Comparison of ENCODE assay signal across 8 mouse cellular contexts in the genomic region with DNA sequence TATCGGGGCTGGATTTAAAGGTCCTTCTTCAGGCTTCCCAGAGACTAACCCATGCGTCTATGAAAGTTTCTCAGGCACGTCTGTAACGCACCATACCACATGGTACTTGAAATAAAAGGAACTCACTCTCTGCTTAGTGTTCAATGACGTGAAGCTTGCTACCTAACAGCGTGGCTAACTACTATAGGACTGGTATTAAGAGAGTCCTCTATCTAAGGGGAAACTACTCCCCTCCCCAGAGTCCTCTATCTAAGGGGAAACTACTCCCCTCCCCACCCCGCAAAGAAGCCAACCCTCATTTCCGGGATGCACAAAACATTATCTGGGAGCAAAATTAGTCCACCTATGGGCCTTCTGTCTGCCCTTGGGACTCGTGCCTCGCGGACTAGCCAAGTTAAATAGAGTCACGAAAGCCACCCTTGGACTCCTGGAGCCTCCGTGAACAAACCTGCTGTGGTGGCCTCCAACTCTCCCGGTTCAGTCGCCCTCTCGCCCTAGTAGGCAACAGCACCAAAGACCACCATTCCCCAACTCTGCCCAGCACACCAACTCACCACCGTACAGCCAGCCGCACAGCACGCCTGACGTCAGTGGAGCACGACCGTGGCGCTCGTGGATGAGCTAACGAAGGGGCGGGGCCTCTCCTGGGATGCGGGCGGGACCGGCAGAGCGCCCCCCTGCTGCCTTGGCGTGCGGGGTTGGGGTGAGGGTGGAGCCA. TPM values are rescaled to one million over a fixed set of nuclear protein-coding genes. Genes with fewer than 3 reads are reported as not detected.
DNase-seq lines count a peak whose midpoint lies in the region; ATAC-seq and TF ChIP-seq lines count a peak whose summit lies in the region.

A gene (minus strand): TSS at position 599 of the 718 bp plus-strand sequence.

- H3K27me3 ChIP-seq in forebrain, embryonic 10.5 days (ENCODE audit: poor library complexity, severe bottlenecking), result no peaks in the 10 kb centered on the region
- 0 out of 2 replicates have a peak, but pooled peaks cover 7% of the 10 kb centered on the region for H3K27me3 ChIP-seq in heart, embryonic 15.5 days
- no peaks in the 10 kb centered on the region for H3K27me3 ChIP-seq in liver, embryonic 14.5 days (ENCODE audit: control insufficient read depth, insufficient read depth, low read length)
- no peaks in the 10 kb centered on the region for H3K27me3 ChIP-seq in neural tube, embryonic 11.5 days (ENCODE audit: control insufficient read depth, insufficient read depth, low read length)
- no peaks in the 10 kb centered on the region for H3K27me3 ChIP-seq in stomach, postnatal 0 days (ENCODE audit: control insufficient read depth, insufficient read depth, low read length)

- peak; percentile 94 for ATAC-seq in CD4-positive, CD25-positive, alpha-beta regulatory T cell, adult 4 months
- peak; percentile 98 for ATAC-seq in heart, embryonic 15.5 days (replicated peaks; ENCODE audit: insufficient number of reproducible peaks, insufficient read depth, low FRiP score, low read depth)
- ATAC-seq in liver, embryonic 14.5 days (ENCODE audit: insufficient read depth), result peak; percentile 97
- ATAC-seq in neural tube, embryonic 11.5 days (ENCODE audit: insufficient read depth, low FRiP score, low TSS enrichment), result peak; percentile 90
- ATAC-seq in stomach, postnatal 0 days (ENCODE audit: low FRiP score, low TSS enrichment), result peak; percentile 98

- TF ChIP-seq EP300 in liver, embryonic 14.5 days (IDR thresholded peaks at IDR 0.05; ENCODE audit: low read depth), result no peak
- TF ChIP-seq EP300 in stomach, postnatal 0 days (optimal IDR thresholded peaks at IDR 0.05), result no peak

- H3K9ac ChIP-seq in heart, embryonic 15.5 days, result peak within 1 kb of the TSS; percentile 81
- peak within 1 kb of the TSS; percentile 84 for H3K9ac ChIP-seq in liver, embryonic 14.5 days (replicated peaks)
- peak within 1 kb of the TSS; percentile 62 for H3K9ac ChIP-seq in neural tube, embryonic 11.5 days (ENCODE audit: low read length)
- H3K9ac ChIP-seq in stomach, postnatal 0 days (ENCODE audit: low read length), result peak within 1 kb of the TSS; percentile 77

- H3K4me2 ChIP-seq in heart, embryonic 15.5 days, result peak within 1 kb of the TSS; percentile 64
- H3K4me2 ChIP-seq in liver, embryonic 14.5 days (ENCODE audit: low read depth), result peak within 1 kb of the TSS; percentile 92
- peak within 1 kb of the TSS; percentile 57 for H3K4me2 ChIP-seq in neural tube, embryonic 11.5 days (ENCODE audit: low read depth)
- peak within 1 kb of the TSS; percentile 77 for H3K4me2 ChIP-seq in stomach, postnatal 0 days (replicated peaks; ENCODE audit: low read depth)

- H3K36me3 ChIP-seq in forebrain, embryonic 10.5 days (replicated peaks), result peaks cover 15% of the 10 kb centered on the region
- H3K36me3 ChIP-seq in heart, embryonic 15.5 days, result peaks cover 7% of the 10 kb centered on the region; the same call in 1 of the 2 replicates
- H3K36me3 ChIP-seq in liver, embryonic 14.5 days (replicated peaks; ENCODE audit: control insufficient read depth, insufficient read depth, low read depth), result peaks cover 6% of the 10 kb centered on the region; the same call in 1 of the 2 replicates
- H3K36me3 ChIP-seq in neural tube, embryonic 11.5 days (ENCODE audit: control insufficient read depth, insufficient read depth, low read length), result no peaks in the 10 kb centered on the region
- H3K36me3 ChIP-seq in stomach, postnatal 0 days (ENCODE audit: control insufficient read depth, insufficient read depth, low read length), result peaks cover 2% of the 10 kb centered on the region; the same call in 1 of the 2 replicates

- DNase-seq in c-Kit-negative CD71-positive TER-119-positive erythroid progenitor cells, embryonic 14.5 days (ENCODE audit: low read depth, low spot score), result peak; percentile 90
- DNase-seq in forebrain, embryonic 10.5 days (ENCODE audit: extremely low spot score, low spot score), result peak; percentile 97
- peak; percentile 98 for DNase-seq in kidney, postnatal 25 days
- peak; percentile 91 to 93 (median 93) for DNase-seq in liver, embryonic 14.5 days (ENCODE audit: low read depth in 3 of 3, low spot score in 3 of 3)
- peak; percentile 97 for DNase-seq in neural tube, embryonic 11.5 days (ENCODE audit: low spot score)
- peak; percentile 99 for DNase-seq in stomach, postnatal 0 days (ENCODE audit: low spot score)

- TF ChIP-seq CTCF in liver, embryonic 14.5 days (IDR thresholded peaks at IDR 0.05; ENCODE audit: low read depth), result peak; percentile 93
- TF ChIP-seq CTCF in stomach, postnatal 0 days (IDR thresholded peaks at IDR 0.05; ENCODE audit: low read depth), result peak; percentile 77

- no peaks in the 10 kb centered on the region for H3K9me3 ChIP-seq in forebrain, embryonic 10.5 days
- no peaks in the 10 kb centered on the region for H3K9me3 ChIP-seq in heart, embryonic 15.5 days (replicated peaks)
- no peaks in the 10 kb centered on the region for H3K9me3 ChIP-seq in liver, embryonic 14.5 days (ENCODE audit: control insufficient read depth, low read length)
- no peaks in the 10 kb centered on the region for H3K9me3 ChIP-seq in neural tube, embryonic 11.5 days (ENCODE audit: control insufficient read depth, low read length)
- no peaks in the 10 kb centered on the region for H3K9me3 ChIP-seq in stomach, postnatal 0 days (ENCODE audit: control insufficient read depth, low read length)

- WGBS in forebrain, embryonic 10.5 days, result 2% methylated on average over 32 of the region's 32 CpGs
- 1% methylated on average over 32 of the region's 32 CpGs for WGBS in heart, embryonic 15.5 days
- WGBS in liver, embryonic 14.5 days (ENCODE audit: insufficient replicate concordance), result under 1% methylated on average over 32 of the region's 32 CpGs
- 1% methylated on average over 32 of the region's 32 CpGs for WGBS in neural tube, embryonic 11.5 days
- WGBS in stomach, postnatal 0 days, result 1% methylated on average over 31 of the region's 32 CpGs

- H3K4me3 ChIP-seq in forebrain, embryonic 10.5 days, result peak within 1 kb of the TSS; percentile 87
- H3K4me3 ChIP-seq in heart, embryonic 15.5 days, result peak within 1 kb of the TSS; percentile 83
- peak within 1 kb of the TSS; percentile 73 to 92 for H3K4me3 ChIP-seq in liver, embryonic 14.5 days (ENCODE audit: insufficient read depth in 1 of 2, low read depth in 2 of 2, low read length in 2 of 2)
- peak within 1 kb of the TSS; percentile 54 for H3K4me3 ChIP-seq in neural tube, embryonic 11.5 days (ENCODE audit: low read depth, low read length)
- H3K4me3 ChIP-seq in stomach, postnatal 0 days (ENCODE audit: low read depth, low read length), result peak within 1 kb of the TSS; percentile 58

- H3K27ac ChIP-seq in forebrain, embryonic 10.5 days, result peak within 1 kb of the TSS; percentile 88
- H3K27ac ChIP-seq in heart, embryonic 15.5 days, result peak within 1 kb of the TSS; percentile 71
- peak within 1 kb of the TSS; percentile 54 for H3K27ac ChIP-seq in liver, embryonic 14.5 days
- H3K27ac ChIP-seq in neural tube, embryonic 11.5 days (ENCODE audit: low read depth, low read length), result no peak within 1 kb of the TSS
- H3K27ac ChIP-seq in stomach, postnatal 0 days (replicated peaks), result peak within 1 kb of the TSS; percentile 72

- peaks cover 36% of the 10 kb centered on the region for H3K4me1 ChIP-seq in forebrain, embryonic 10.5 days
- H3K4me1 ChIP-seq in heart, embryonic 15.5 days (replicated peaks), result peaks cover 19% of the 10 kb centered on the region
- H3K4me1 ChIP-seq in liver, embryonic 14.5 days (replicated peaks; ENCODE audit: control insufficient read depth in 2 of 2, insufficient read depth in 2 of 2, low read length in 1 of 2), result peaks cover 11% of the 10 kb centered on the region in 2 experiments
- H3K4me1 ChIP-seq in neural tube, embryonic 11.5 days (ENCODE audit: control insufficient read depth, insufficient read depth, low read length), result 0 out of 2 replicates have a peak, but pooled peaks cover 2% of the 10 kb centered on the region
- H3K4me1 ChIP-seq in stomach, postnatal 0 days (replicated peaks; ENCODE audit: control insufficient read depth, insufficient read depth), result 0 out of 2 replicates have a peak, but pooled peaks cover 2% of the 10 kb centered on the region

RNA-seq across cellular contexts. Expression of the gene that starts here (rescaled TPM):
- polyA plus RNA-seq in CD4-positive, CD25-positive, alpha-beta regulatory T cell, adult 4 months (2017; shearing (Covaris generic)), result 100 to 1,000 TPM; 127 to 147 TPM
- 183 and 188 TPM in 2 replicates for polyA plus RNA-seq in forebrain, embryonic 10.5 days (2016; fragmentation: Nextera tagmentation; extraction: Ambion mirVana)
- polyA plus RNA-seq in heart, embryonic 15.5 days (2015; fragmentation: Nextera tagmentation; extraction: Ambion mirVana), result 92.7 and 93.2 TPM in 2 replicates
- 34.8 and 50.6 TPM in 2 replicates for polyA plus RNA-seq in liver, embryonic 14.5 days (2012; rRNA removed)
- polyA plus RNA-seq in liver, embryonic 14.5 days (2014; fragmentation: Nextera tagmentation; extraction: Ambion mirVana), result 106 and 108 TPM in 2 replicates
- polyA plus RNA-seq in neural tube, embryonic 11.5 days (2014; fragmentation: Nextera tagmentation; extraction: Ambion mirVana), result 145 and 147 TPM in 2 replicates
- 129 and 132 TPM in 2 replicates for polyA plus RNA-seq in stomach, postnatal 0 days (2015; fragmentation: Nextera tagmentation; extraction: Ambion mirVana)
